ENCODE assay signal across 9 mouse cellular contexts in the genomic region with DNA sequence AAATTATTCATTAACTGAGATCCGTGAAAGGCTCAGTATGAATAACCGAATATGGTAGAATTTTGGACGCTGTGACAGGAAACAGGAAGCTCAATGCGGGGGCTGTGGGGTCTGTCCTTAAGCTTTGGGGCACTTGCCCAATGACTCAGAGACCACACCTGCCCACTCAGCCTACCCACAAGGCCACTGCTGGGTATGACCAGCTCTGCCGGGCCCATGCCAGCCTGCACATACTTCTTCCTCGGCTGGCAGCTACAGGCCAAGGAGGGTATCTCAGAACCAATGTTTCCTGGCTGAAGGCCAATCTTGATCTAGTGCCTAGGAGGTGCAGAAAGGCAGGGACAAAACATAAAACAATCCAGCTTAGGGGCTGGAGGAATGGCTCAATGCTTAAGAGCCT.
DNase-seq lines count a peak whose midpoint lies in the region; ATAC-seq and TF ChIP-seq lines count a peak whose summit lies in the region.
"Had no signal": no experiment of that assay in that cellular context is flagged by ENCODE, and none has a peak within 500 bp of the region (broad histone marks: within the 10 kb centered on the region; RNA-seq: fewer than 3 reads in every experiment).

No protein-coding gene starts in this region.

- no peak for TF ChIP-seq EP300 in heart, adult 2 months (IDR thresholded peaks at IDR 0.05; ENCODE audit: insufficient read depth, low read depth, low read length)

- H3K79me2 ChIP-seq in heart, adult 2 months (replicated peaks; ENCODE audit: control insufficient read depth, insufficient read depth, low read length): no peaks in the 10 kb centered on the region

- H3K4me3 ChIP-seq in heart, adult 2 months: no peak overlapping the region
- H3K4me3 ChIP-seq in heart, embryonic 10.5 days: no peak overlapping the region
- no peak overlapping the region for H3K4me3 ChIP-seq in kidney, adult 2 months (ENCODE audit: insufficient read depth, low read depth, low read length)
- H3K4me3 ChIP-seq in hindbrain, embryonic 12.5 days: no peak overlapping the region
- H3K4me3 ChIP-seq: forebrain, embryonic 10.5 days had no signal

- H3K27ac ChIP-seq in heart, adult 2 months: peak overlapping the region; percentile 56
- no peak overlapping the region for H3K27ac ChIP-seq in heart, embryonic 10.5 days
- no peak overlapping the region for H3K27ac ChIP-seq in kidney, adult 2 months (ENCODE audit: insufficient read depth, low read depth, low read length)
- no peak overlapping the region for H3K27ac ChIP-seq in hindbrain, embryonic 12.5 days
- H3K27ac ChIP-seq: forebrain, embryonic 10.5 days had no signal

- intact Hi-C loops in heart, adult 2 months (cut with DNase I): no loop called here

- 0 out of 2 replicates have a peak, but pooled peaks have one; percentile 1 for TF ChIP-seq CTCF in heart, adult 2 months (IDR thresholded peaks at IDR 0.05)
- TF ChIP-seq CTCF in kidney, adult 2 months (conservative IDR thresholded peaks at IDR 0.05; ENCODE audit: insufficient read depth, insufficient read length, low read depth, low read length): no peak

- no peaks in the 10 kb centered on the region for H3K36me3 ChIP-seq in heart, adult 2 months (ENCODE audit: control insufficient read depth, insufficient read depth, low read length)
- H3K36me3 ChIP-seq in heart, embryonic 10.5 days: no peaks in the 10 kb centered on the region
- no peaks in the 10 kb centered on the region for H3K36me3 ChIP-seq in kidney, adult 2 months (ENCODE audit: control insufficient read depth, insufficient read depth, low read length)
- H3K36me3 ChIP-seq in hindbrain, embryonic 12.5 days: no peaks in the 10 kb centered on the region
- H3K36me3 ChIP-seq: forebrain, embryonic 10.5 days had no signal

- H3K4me2 ChIP-seq in hindbrain, embryonic 12.5 days (replicated peaks): no peak overlapping the region

- peak; percentile 91 for ATAC-seq in megakaryocyte progenitor cell, adult 5-6 weeks (replicated peaks; ENCODE audit: poor library complexity)
- ATAC-seq in hindbrain, embryonic 12.5 days (ENCODE audit: low FRiP score): no peak

- TF ChIP-seq POLR2A in heart, adult 2 months (IDR thresholded peaks at IDR 0.05; ENCODE audit: insufficient read depth, low read depth, low read length): no peak
- no peak for TF ChIP-seq POLR2A in kidney, adult 2 months (IDR thresholded peaks at IDR 0.05; ENCODE audit: low read depth, low read length)

- WGBS in heart, adult 2 months: 24% methylated on average over 6 of the region's 6 CpGs
- 77% methylated on average over 6 of the region's 6 CpGs for WGBS in heart, embryonic 10.5 days
- WGBS in kidney, adult 2 months: 13% methylated on average over 6 of the region's 6 CpGs
- WGBS in hindbrain, embryonic 12.5 days: 93% methylated on average over 6 of the region's 6 CpGs

- no peaks in the 10 kb centered on the region for H3K27me3 ChIP-seq in heart, adult 2 months (ENCODE audit: control insufficient read depth, insufficient read depth, low read length)
- H3K27me3 ChIP-seq in heart, embryonic 10.5 days (ENCODE audit: insufficient read depth, poor library complexity, severe bottlenecking): no peaks in the 10 kb centered on the region
- no peaks in the 10 kb centered on the region for H3K27me3 ChIP-seq in kidney, adult 2 months (replicated peaks; ENCODE audit: control insufficient read depth, insufficient read depth, low read length)
- H3K27me3 ChIP-seq in hindbrain, embryonic 12.5 days: no peaks in the 10 kb centered on the region

- H3K9me3 ChIP-seq in heart, embryonic 10.5 days: no peaks in the 10 kb centered on the region
- H3K9me3 ChIP-seq in hindbrain, embryonic 12.5 days (replicated peaks): no peaks in the 10 kb centered on the region
- H3K9me3 ChIP-seq: forebrain, embryonic 10.5 days had no signal

- peaks cover 6% of the 10 kb centered on the region for H3K4me1 ChIP-seq in heart, adult 2 months (ENCODE audit: control insufficient read depth, insufficient read depth, low read length)
- peaks cover 32% of the 10 kb centered on the region for H3K4me1 ChIP-seq in heart, embryonic 10.5 days
- H3K4me1 ChIP-seq in kidney, adult 2 months (ENCODE audit: control insufficient read depth, insufficient read depth, low read length): peaks cover 6% of the 10 kb centered on the region; the same call in 1 of the 2 replicates
- H3K4me1 ChIP-seq in hindbrain, embryonic 12.5 days: peaks cover 17% of the 10 kb centered on the region

- peak; percentile 55 to 60 for DNase-seq in heart, adult 2 months
- DNase-seq in heart, embryonic 10.5 days (ENCODE audit: low spot score): no peak
- peak; percentile 53 for DNase-seq in adrenal gland, postnatal 14 days
- DNase-seq in kidney, adult 2 months: peak; percentile 73
- no peak for DNase-seq in embryo, embryonic 10.5 days (ENCODE audit: low spot score)
- DNase-seq in cerebellum, postnatal 14 days: no peak

- H3K9ac ChIP-seq in heart, adult 2 months (ENCODE audit: low read depth, low read length): no peak overlapping the region
- no peak overlapping the region for H3K9ac ChIP-seq in hindbrain, embryonic 12.5 days

Comparison
In these comparisons a context has a peak if more than half of its experiments do, and no peak if none do; other contexts are left out.
1. DNase-seq: peak in heart, adult 2 months (2 of 2), adrenal gland, postnatal 14 days (single experiment) and kidney, adult 2 months (single experiment); none in heart, embryonic 10.5 days (single experiment), embryo, embryonic 10.5 days (single experiment) and cerebellum, postnatal 14 days (0 of 2).